23 mouse cellular contexts compared by ENCODE assay signal in the genomic region with DNA sequence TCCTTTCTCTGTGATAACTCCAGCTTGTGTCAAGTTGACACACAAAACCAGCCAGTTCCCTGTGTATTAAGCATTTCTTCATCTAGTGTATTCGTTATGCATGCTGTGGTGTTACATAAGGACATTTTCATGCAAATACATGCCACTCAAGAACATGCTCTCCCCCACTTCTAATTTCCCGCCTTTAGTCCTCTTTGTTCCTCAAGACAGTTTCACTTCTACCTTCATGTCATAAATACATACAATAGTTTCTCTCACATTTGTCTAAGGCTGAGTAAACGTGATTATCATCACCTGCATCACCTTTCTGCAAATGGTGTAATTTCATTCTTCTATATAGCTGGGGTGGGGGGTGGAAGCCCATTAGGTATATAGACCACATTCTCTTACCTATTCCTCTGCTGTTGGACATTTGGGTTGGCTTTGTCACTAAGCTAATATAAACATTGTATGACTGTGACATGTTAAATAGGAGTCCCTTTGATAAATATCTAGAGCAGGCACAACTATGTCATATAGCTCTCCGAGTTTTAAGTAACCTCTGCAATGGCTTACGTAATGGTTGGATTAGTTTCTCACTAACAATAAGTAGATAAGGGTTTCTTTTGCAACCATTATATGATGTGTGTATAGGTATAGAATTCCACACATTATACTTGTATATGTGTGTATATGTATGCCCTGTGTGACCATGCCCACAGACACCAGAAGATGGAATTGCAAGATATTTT. TPM values are rescaled to one million over a fixed set of nuclear protein-coding genes. Genes with fewer than 3 reads are reported as not detected.
DNase-seq lines count a peak whose midpoint lies in the region; ATAC-seq lines count a peak whose summit lies in the region.
"Had no signal": no experiment of that assay in that cellular context is flagged by ENCODE, and none has a peak within 500 bp of the region (broad histone marks: within the 10 kb centered on the region; RNA-seq: fewer than 3 reads in every experiment).

No protein-coding gene starts in this region.

- no peaks in the 10 kb centered on the region for H3K27me3 ChIP-seq in splenic B cell, adult 2 months (ENCODE audit: control insufficient read depth, insufficient read depth, low read length, poor library complexity, severe bottlenecking)
- no peaks in the 10 kb centered on the region for H3K27me3 ChIP-seq in intestine, embryonic 15.5 days (replicated peaks)
- H3K27me3 ChIP-seq: embryonic facial prominence, embryonic 15.5 days; heart, embryonic 12.5 days had no signal

- no peak overlapping the region for H3K4me2 ChIP-seq in intestine, embryonic 15.5 days (replicated peaks)
- H3K4me2 ChIP-seq: embryonic facial prominence, embryonic 15.5 days; heart, embryonic 12.5 days; hindbrain, embryonic 14.5 days had no signal

- no peaks in the 10 kb centered on the region for H3K9me3 ChIP-seq in intestine, embryonic 15.5 days
- H3K9me3 ChIP-seq: embryonic facial prominence, embryonic 15.5 days; forebrain, embryonic 10.5 days; heart, embryonic 12.5 days; hindbrain, embryonic 10.5 days had no signal

- WGBS in intestine, embryonic 15.5 days: 83% methylated on average over 5 of the region's 5 CpGs

- peaks cover 4% of the 10 kb centered on the region for H3K36me3 ChIP-seq in splenic B cell, adult 2 months (ENCODE audit: control insufficient read depth, insufficient read depth, low read length, poor library complexity, severe bottlenecking)
- no peaks in the 10 kb centered on the region for H3K36me3 ChIP-seq in intestine, embryonic 15.5 days

- no peak overlapping the region for H3K9ac ChIP-seq in intestine, embryonic 15.5 days
- H3K9ac ChIP-seq: embryonic facial prominence, embryonic 15.5 days; heart, embryonic 12.5 days; hindbrain, embryonic 14.5 days had no signal

- H3K4me1 ChIP-seq in intestine, embryonic 15.5 days (replicated peaks): peaks cover 5% of the 10 kb centered on the region; the same call in 1 of the 2 replicates
- H3K4me1 ChIP-seq: embryonic facial prominence, embryonic 15.5 days had no signal

- H3K27ac ChIP-seq in intestine, embryonic 15.5 days: no peak overlapping the region
- H3K27ac ChIP-seq: embryonic facial prominence, embryonic 15.5 days; forebrain, embryonic 10.5 days; heart, adult 2 months; hindbrain, embryonic 10.5 days; hindbrain, embryonic 14.5 days had no signal

- H3K4me3 ChIP-seq in intestine, embryonic 15.5 days (replicated peaks): no peak overlapping the region
- H3K4me3 ChIP-seq: embryonic facial prominence, embryonic 15.5 days; erythroblast, embryonic 14.5 days; forebrain, embryonic 10.5 days; heart, adult 2 months; heart, embryonic 12.5 days; hindbrain, embryonic 10.5 days had no signal

- ATAC-seq in granulocyte monocyte progenitor cell, adult 5-6 weeks (replicated peaks; ENCODE audit: poor library complexity, severe bottlenecking): peak; percentile 39
- no peak for ATAC-seq in intestine, embryonic 15.5 days
- ATAC-seq: forebrain, embryonic 14.5 days had no signal

- DNase-seq in A20 (ENCODE audit: low read depth, low spot score): peak; percentile 86
- DNase-seq in CD4-positive, CD25-positive, alpha-beta regulatory T cell, adult 2 months (ENCODE audit: low read depth, low spot score): peak; percentile 18
- peak; percentile 78 for DNase-seq in splenic B cell, adult 2 months (ENCODE audit: low read depth, low spot score)
- no peak for DNase-seq in yolk sac, embryonic 10.5 days (ENCODE audit: low spot score)
- no peak for DNase-seq in c-Kit-positive CD71-positive TER-119-positive erythroid progenitor cells, embryonic 14.5 days (ENCODE audit: low spot score)
- DNase-seq: adrenal gland, postnatal 14 days; cerebellum, adult 2 months; cerebellum, postnatal 10 days; embryo, embryonic 11 days; gastrocnemius, postnatal 36 days; heart, adult 2 months; kidney, adult 11 months had no signal

RNA-seq across cellular contexts. Expression of gene Neu3, which starts 5.1 kb away (rescaled TPM):
- total RNA-seq in granulocyte monocyte progenitor cell, adult 5-6 weeks (2014; fragmentation: Nextera tagmentation): 1.7 and 4.6 TPM in 2 replicates
- 0.82 and 1.3 TPM in 2 replicates for total RNA-seq in granulocyte monocyte progenitor cell, adult 5-6 weeks (2017)
- polyA plus RNA-seq in intestine, embryonic 15.5 days (2015; fragmentation: Nextera tagmentation; extraction: Ambion mirVana): 5.2 TPM in 2 replicates

RNA-seq across cellular contexts. Expression of gene Xrra1, which starts 25.6 kb away (rescaled TPM):
- 1.3 TPM in 1 of 2 replicates, not detected in the other for total RNA-seq in granulocyte monocyte progenitor cell, adult 5-6 weeks (2014; fragmentation: Nextera tagmentation)
- not detected in 2 replicates for total RNA-seq in granulocyte monocyte progenitor cell, adult 5-6 weeks (2017)
- polyA plus RNA-seq in intestine, embryonic 15.5 days (2015; fragmentation: Nextera tagmentation; extraction: Ambion mirVana): 0.10 and 0.11 TPM in 2 replicates
- total RNA-seq: common myeloid progenitor, adult 5-6 weeks; heart, postnatal 25 days had no signal

RNA-seq across cellular contexts. Expression of gene Spcs2, which starts 30.0 kb away (rescaled TPM):
- 253 and 308 TPM in 2 replicates for total RNA-seq in granulocyte monocyte progenitor cell, adult 5-6 weeks (2014; fragmentation: Nextera tagmentation)
- total RNA-seq in granulocyte monocyte progenitor cell, adult 5-6 weeks (2017): 268 and 298 TPM in 2 replicates
- 387 and 427 TPM in 2 replicates for polyA plus RNA-seq in intestine, embryonic 15.5 days (2015; fragmentation: Nextera tagmentation; extraction: Ambion mirVana)

Comparison
In these comparisons a context has a peak if more than half of its experiments do, and no peak if none do; other contexts are left out.
1. DNase-seq: peak in A20 (single experiment), CD4-positive, CD25-positive, alpha-beta regulatory T cell, adult 2 months (single experiment) and splenic B cell, adult 2 months (single experiment); none in yolk sac, embryonic 10.5 days (single experiment) and c-Kit-positive CD71-positive TER-119-positive erythroid progenitor cells, embryonic 14.5 days (single experiment).